Mouse (Mus musculus) megakaryocyte, adult 5-6 weeks (primary cell): ENCODE data around the gene Zbtb22. TPM values are rescaled to one million over a fixed set of nuclear protein-coding genes. Genes with fewer than 3 reads are reported as not detected.

Source experiments
- ATAC-seq: 2 replicates; pipeline ENCODE4 v1.8.0; 2016; ENCODE audit warnings: mild to moderate bottlenecking, inconsistent platforms; ENCODE audit not compliant: poor library complexity, severe bottlenecking
- total RNA-seq, 2 experiments: library from RNA; stranded (forward) in 1 of 2; stranded (reverse) in 1 of 2; fragments of 153-499, 151-499 nt in 1 of 2; fragments of 221-1000, 200-1000 nt in 1 of 2; gene quantifications; 2 replicates each; pipeline versions ENCODE4 v1.2.3 to v1.2.4; 2015 to 2017

The Zbtb22 gene
- total RNA-seq, 2 experiments from 2014 or later: 14.0 to 22.0 TPM

DNA sequence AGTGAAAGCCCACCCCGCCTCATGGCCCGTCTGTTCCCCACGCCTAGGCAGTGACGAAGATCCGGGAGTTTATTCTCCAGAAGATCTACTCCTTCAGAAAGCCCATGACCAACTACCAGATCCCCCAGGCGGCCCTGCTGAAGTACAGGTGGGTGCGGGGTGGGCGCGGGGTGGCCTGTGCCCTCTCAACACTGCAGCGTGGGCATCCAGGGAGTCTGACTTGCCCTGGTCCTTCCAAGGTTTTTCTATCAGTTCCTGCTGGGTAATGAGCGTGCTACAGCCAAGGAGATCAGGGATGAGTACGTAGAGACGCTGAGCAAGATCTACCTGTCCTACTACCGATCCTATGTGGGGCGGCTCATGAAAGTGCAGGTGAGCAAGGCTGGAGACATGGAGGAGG is 44.2 kb downstream of the Zbtb22 start:
- no peak for ATAC-seq

GRCm38 (mm10) chr17:33962876-33963275 is 47.2 kb downstream of the Zbtb22 start:
- no peak for ATAC-seq

DNA sequence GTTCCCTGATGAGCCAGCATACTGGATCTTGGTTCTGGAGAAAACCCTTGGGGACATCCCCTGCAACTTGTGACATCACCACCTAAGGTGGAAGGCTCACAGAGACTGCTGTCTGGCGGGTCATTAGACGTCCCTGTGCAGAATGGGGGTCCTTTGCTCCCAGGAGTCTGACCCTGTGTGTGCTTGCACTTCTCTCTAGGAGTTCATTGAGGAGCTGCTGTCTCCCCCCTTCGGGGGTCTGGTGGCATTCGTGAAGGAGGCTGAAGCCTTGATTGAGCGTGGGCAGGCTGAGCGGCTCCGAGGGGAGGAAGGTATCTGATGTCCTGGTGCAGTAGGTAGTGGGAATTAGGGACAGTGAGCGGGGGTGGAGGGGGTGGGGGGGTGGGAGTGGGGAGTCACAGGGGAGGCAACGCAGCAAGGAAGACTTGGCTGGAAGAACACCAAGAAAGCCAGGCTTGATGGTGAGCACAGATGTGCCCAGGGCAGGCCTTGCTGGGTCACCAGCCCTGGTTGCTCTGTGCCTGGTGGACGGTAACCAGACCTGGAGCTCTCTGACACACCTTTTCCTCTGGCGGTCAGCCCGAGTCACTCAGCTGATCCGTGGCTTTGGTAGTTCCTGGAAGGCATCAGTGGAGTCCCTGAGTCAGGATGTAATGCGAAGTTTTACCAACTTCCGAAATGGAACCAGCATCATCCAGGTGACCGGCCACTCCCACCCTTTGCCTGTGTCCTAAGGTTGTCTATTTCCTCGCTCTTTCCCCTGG is 49.6 kb downstream of the Zbtb22 start:
- no peak for ATAC-seq

DNA sequence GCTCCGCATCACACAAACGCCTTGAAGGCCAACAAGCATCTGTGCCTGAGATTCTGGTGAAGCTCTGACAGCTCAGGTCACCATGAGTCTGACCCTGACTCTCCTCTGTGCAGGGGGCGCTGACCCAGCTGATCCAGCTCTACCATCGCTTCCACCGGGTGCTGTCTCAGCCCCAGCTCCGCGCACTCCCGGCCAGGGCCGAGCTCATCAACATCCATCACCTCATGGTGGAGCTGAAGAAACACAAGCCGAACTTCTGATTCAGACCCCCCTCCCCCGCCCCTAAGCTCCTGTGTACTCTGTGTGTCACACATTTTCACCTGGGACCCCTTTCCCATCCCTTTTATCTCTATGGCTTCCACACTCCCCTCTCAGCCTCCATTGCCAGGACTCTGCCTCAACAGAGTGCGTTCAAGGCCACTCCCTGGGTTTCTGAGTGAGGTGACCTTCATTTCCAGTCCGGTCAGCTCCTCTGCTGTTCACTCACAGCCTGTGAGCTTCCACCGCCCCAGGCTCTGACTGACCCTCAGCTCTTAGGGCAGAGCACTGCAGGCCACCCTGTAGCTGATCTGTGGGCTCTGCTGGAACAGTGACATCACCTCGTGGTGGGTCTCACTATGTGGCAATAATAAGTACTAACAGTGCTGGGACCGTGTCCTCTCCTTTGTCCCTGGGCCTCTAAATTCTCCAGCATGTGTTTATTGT is 50.3 kb downstream of the Zbtb22 start:
- ATAC-seq: no peak

GRCm38 (mm10) chr17:33968489-33968888 is 52.8 kb downstream of the Zbtb22 start:
- ATAC-seq: peak; percentile 99

Other genes starting within 250 kb of the Zbtb22 start
- gene Hnrnpm, start 229.0 kb upstream of the Zbtb22 start, total RNA-seq (2015): 362 and 391 TPM in 2 replicates
- 264 and 265 TPM in 2 replicates for gene Hnrnpm, start 229.0 kb upstream of the Zbtb22 start, total RNA-seq (2017)
- gene March2, start 197.2 kb upstream of the Zbtb22 start, total RNA-seq (2015): 51.4 and 64.2 TPM in 2 replicates
- gene March2, start 197.2 kb upstream of the Zbtb22 start, total RNA-seq (2017): 42.7 and 46.6 TPM in 2 replicates
- gene Rab11b, start 155.4 kb upstream of the Zbtb22 start, total RNA-seq (2015): 94.0 and 104 TPM in 2 replicates
- gene Rab11b, start 155.4 kb upstream of the Zbtb22 start, total RNA-seq (2017): 26.7 and 41.1 TPM in 2 replicates
- gene Angptl4, start 134.1 kb upstream of the Zbtb22 start, total RNA-seq (2015): 0.59 and 0.80 TPM in 2 replicates
- 0.33 and 0.73 TPM in 2 replicates for gene Angptl4, start 134.1 kb upstream of the Zbtb22 start, total RNA-seq (2017)
- gene Kank3, start 105.4 kb upstream of the Zbtb22 start, total RNA-seq (2015): 12.3 and 16.2 TPM in 2 replicates
- gene Kank3, start 105.4 kb upstream of the Zbtb22 start, total RNA-seq (2017): 13.5 and 14.8 TPM in 2 replicates
- 875 and 928 TPM in 2 replicates for gene Rps28, start 91.3 kb upstream of the Zbtb22 start, total RNA-seq (2015)
- gene Rps28, start 91.3 kb upstream of the Zbtb22 start, total RNA-seq (2017): 2,242 and 2,459 TPM in 2 replicates
- gene Ndufa7, start 91.3 kb upstream of the Zbtb22 start, total RNA-seq (2015): 150 and 160 TPM in 2 replicates
- 110 and 139 TPM in 2 replicates for gene Ndufa7, start 91.3 kb upstream of the Zbtb22 start, total RNA-seq (2017)
- gene Cd320, start 72.8 kb upstream of the Zbtb22 start, total RNA-seq (2015): 2.5 and 4.0 TPM in 2 replicates
- gene Cd320, start 72.8 kb upstream of the Zbtb22 start, total RNA-seq (2017): 0.85 and 1.5 TPM in 2 replicates
- gene Gm7029, start 42.1 kb upstream of the Zbtb22 start, total RNA-seq (2015): not detected in 2 replicates
- gene Gm7029, start 42.1 kb upstream of the Zbtb22 start, total RNA-seq (2017): not detected in 2 replicates
- gene Kifc1, start 25.2 kb upstream of the Zbtb22 start, total RNA-seq (2015): 9.0 and 12.9 TPM in 2 replicates
- 40.1 and 41.3 TPM in 2 replicates for gene Kifc1, start 25.2 kb upstream of the Zbtb22 start, total RNA-seq (2017)
- gene Platr17, start 10.8 kb upstream of the Zbtb22 start, total RNA-seq (2015): 4.9 and 9.8 TPM in 2 replicates
- 2.6 and 5.9 TPM in 2 replicates for gene Platr17, start 10.8 kb upstream of the Zbtb22 start, total RNA-seq (2017)
- 42.1 and 49.7 TPM in 2 replicates for gene Daxx, start 6.5 kb upstream of the Zbtb22 start, total RNA-seq (2015)
- gene Daxx, start 6.5 kb upstream of the Zbtb22 start, total RNA-seq (2017): 39.3 and 63.3 TPM in 2 replicates
- 99.7 and 105 TPM in 2 replicates for gene Tapbp, start within 50 bp of the Zbtb22 start, total RNA-seq (2015)
- gene Tapbp, start within 50 bp of the Zbtb22 start, total RNA-seq (2017): 88.9 and 93.3 TPM in 2 replicates
- 33.6 and 38.2 TPM in 2 replicates for gene Rgl2, start 13.6 kb downstream of the Zbtb22 start, total RNA-seq (2015)
- 51.8 and 58.3 TPM in 2 replicates for gene Rgl2, start 13.6 kb downstream of the Zbtb22 start, total RNA-seq (2017)
- gene Pfdn6, start 24.4 kb downstream of the Zbtb22 start, total RNA-seq (2015): 84.1 and 88.3 TPM in 2 replicates
- gene Pfdn6, start 24.4 kb downstream of the Zbtb22 start, total RNA-seq (2017): 148 and 161 TPM in 2 replicates
- 12.2 and 12.4 TPM in 2 replicates for gene Wdr46, start 24.8 kb downstream of the Zbtb22 start, total RNA-seq (2015)
- 21.6 and 23.7 TPM in 2 replicates for gene Wdr46, start 24.8 kb downstream of the Zbtb22 start, total RNA-seq (2017)
- 3.5 and 4.0 TPM in 2 replicates for gene B3galt4, start 35.6 kb downstream of the Zbtb22 start, total RNA-seq (2015)
- gene B3galt4, start 35.6 kb downstream of the Zbtb22 start, total RNA-seq (2017): 4.9 and 5.7 TPM in 2 replicates
- gene Vps52, start 39.9 kb downstream of the Zbtb22 start, total RNA-seq (2015): 15.7 and 17.7 TPM in 2 replicates
- gene Vps52, start 39.9 kb downstream of the Zbtb22 start, total RNA-seq (2017): 11.6 and 22.8 TPM in 2 replicates
- 2,016 and 2,115 TPM in 2 replicates for gene Rps18, start 40.1 kb downstream of the Zbtb22 start, total RNA-seq (2015)
- gene Rps18, start 40.1 kb downstream of the Zbtb22 start, total RNA-seq (2017): 724 and 801 TPM in 2 replicates
- 868 and 887 TPM in 2 replicates for gene H2-K1, start 84.4 kb downstream of the Zbtb22 start, total RNA-seq (2015)
- gene H2-K1, start 84.4 kb downstream of the Zbtb22 start, total RNA-seq (2017): 668 and 686 TPM in 2 replicates
- 5.3 and 6.7 TPM in 2 replicates for gene Ring1, start 108.8 kb downstream of the Zbtb22 start, total RNA-seq (2015)
- gene Ring1, start 108.8 kb downstream of the Zbtb22 start, total RNA-seq (2017): 7.9 and 9.6 TPM in 2 replicates
- 67.7 and 84.3 TPM in 2 replicates for gene H2-Ke6, start 112.2 kb downstream of the Zbtb22 start, total RNA-seq (2015)
- gene H2-Ke6, start 112.2 kb downstream of the Zbtb22 start, total RNA-seq (2017): 34.6 and 35.5 TPM in 2 replicates
- gene Slc39a7, start 115.8 kb downstream of the Zbtb22 start, total RNA-seq (2015): 5.4 and 6.4 TPM in 2 replicates
- gene Slc39a7, start 115.8 kb downstream of the Zbtb22 start, total RNA-seq (2017): 72.5 and 83.1 TPM in 2 replicates
- 19.6 and 23.4 TPM in 2 replicates for gene Rxrb, start 115.9 kb downstream of the Zbtb22 start, total RNA-seq (2015)
- 23.7 and 27.2 TPM in 2 replicates for gene Rxrb, start 115.9 kb downstream of the Zbtb22 start, total RNA-seq (2017)
- gene Col11a2, start 123.5 kb downstream of the Zbtb22 start, total RNA-seq (2015): 0.36 and 0.87 TPM in 2 replicates
- 1.2 and 1.5 TPM in 2 replicates for gene Col11a2, start 123.5 kb downstream of the Zbtb22 start, total RNA-seq (2017)
- 10.0 and 10.8 TPM in 2 replicates for gene H2-Oa, start 176.4 kb downstream of the Zbtb22 start, total RNA-seq (2015)
- 3.7 and 6.9 TPM in 2 replicates for gene H2-Oa, start 176.4 kb downstream of the Zbtb22 start, total RNA-seq (2017)
- 172 and 189 TPM in 2 replicates for gene H2-DMa, start 203.6 kb downstream of the Zbtb22 start, total RNA-seq (2015)
- 145 and 152 TPM in 2 replicates for gene H2-DMa, start 203.6 kb downstream of the Zbtb22 start, total RNA-seq (2017)
- gene Brd2, start 206.7 kb downstream of the Zbtb22 start, total RNA-seq (2015): 287 and 312 TPM in 2 replicates
- gene Brd2, start 206.7 kb downstream of the Zbtb22 start, total RNA-seq (2017): 286 and 353 TPM in 2 replicates
- gene H2-DMb2, start 227.4 kb downstream of the Zbtb22 start, total RNA-seq (2015): 8.9 and 9.6 TPM in 2 replicates
- 12.4 and 18.3 TPM in 2 replicates for gene H2-DMb2, start 227.4 kb downstream of the Zbtb22 start, total RNA-seq (2017)
- 105 and 109 TPM in 2 replicates for gene H2-DMb1, start 237.2 kb downstream of the Zbtb22 start, total RNA-seq (2015)
- 110 and 132 TPM in 2 replicates for gene H2-DMb1, start 237.2 kb downstream of the Zbtb22 start, total RNA-seq (2017)